Mouse (Mus musculus) embryonic facial prominence, embryonic 12.5 days (tissue): Measurements from ENCODE around the gene Cyp27b1. TPM values are rescaled to one million over a fixed set of nuclear protein-coding genes. Genes with fewer than 3 reads are reported as not detected.

Experiments
- ATAC-seq: fragments of 200-750 bp; cut with Nextera tagmentation; 2 replicates; pipeline ENCODE4 v1.8.0; 2017; ENCODE audit not compliant: insufficient number of reproducible peaks, insufficient read depth, low FRiP score, low TSS enrichment
- H3K27ac ChIP-seq: fragments of 300-500 bp; sonication (generic); 2 replicates; pipeline ENCODE4 v1.5.1; 2016; ENCODE audit warnings: mild to moderate bottlenecking
- H3K27me3 ChIP-seq: fragments of 300-500 bp; sonication (generic); 2 replicates; pipeline ENCODE4 v1.6.1; 2016; ENCODE audit warnings: mild to moderate bottlenecking, moderate library complexity
- H3K36me3 ChIP-seq: fragments of 300-500 bp; sonication (generic); 2 replicates; pipeline ENCODE4 v1.6.1; 2016; ENCODE audit warnings: mild to moderate bottlenecking
- H3K4me1 ChIP-seq: fragments of 300-500 bp; sonication (generic); 2 replicates; pipeline ENCODE4 v1.6.1; 2016
- H3K4me2 ChIP-seq: fragments of 300-500 bp; sonication (generic); replicated peaks from 2 replicates; pipeline ENCODE4 v1.6.1; 2016; ENCODE audit warnings: mild to moderate bottlenecking, moderate library complexity
- H3K4me3 ChIP-seq: fragments of 300-500 bp; sonication (generic); 2 replicates; pipeline ENCODE4 v1.5.1; 2016; ENCODE audit warnings: mild to moderate bottlenecking
- H3K9ac ChIP-seq: fragments of 300-500 bp; sonication (generic); 2 replicates; pipeline ENCODE4 v1.6.1; 2016; ENCODE audit warnings: mild to moderate bottlenecking, moderate library complexity
- H3K9me3 ChIP-seq: fragments of 300-500 bp; sonication (generic); 2 replicates; pipeline ENCODE4 v1.6.1; 2016; ENCODE audit warnings: mild to moderate bottlenecking, moderate library complexity
- WGBS: fragments of 180-500 bp; shearing (Covaris S2); methylation state at CpG from one replicate; pipeline ENCODE4 v1.1.7; 2016; 5-methylcytosine and 5-hydroxymethylcytosine counted together
- polyA plus RNA-seq: library from polyadenylated mRNA; unstranded; fragments of >200 nt; fragmentation: Nextera tagmentation; extraction: Ambion mirVana; gene quantifications from 2 replicates; pipeline ENCODE4 v1.2.1, GENCODE M21; 2016

Gene Cyp27b1
- polyA plus RNA-seq, 1 experiment from 2014 or later = 0.10 TPM

- Histone ChIP-seq H3K4me3 (no peak overlapping the region), H3K4me1 (0 out of 2 replicates have a peak, but pooled peaks cover 10% of the 10 kb centered on the region), H3K9ac (no peak overlapping the region), H3K27me3 (no peaks in the 10 kb centered on the region), H3K36me3 (peaks cover 10% of the 10 kb centered on the region), H3K27ac (no peak overlapping the region), H3K4me2 (no peak overlapping the region), H3K9me3 (no peaks in the 10 kb centered on the region)
- ATAC-seq = no peak
- WGBS = 80% methylated on average over 8 of the region's 8 CpGs
Measured at GRCm38 (mm10) chr10:127033301-127033741, 14.7 kb upstream of the Cyp27b1 start.

- Histone ChIP-seq H3K4me1 (no peaks in the 10 kb centered on the region), H3K9ac (no peak overlapping the region), H3K27ac (no peak overlapping the region), H3K4me3 (no peak overlapping the region), H3K36me3 (no peaks in the 10 kb centered on the region), H3K9me3 (no peaks in the 10 kb centered on the region), H3K4me2 (no peak overlapping the region), H3K27me3 (peaks cover 10% of the 10 kb centered on the region; the same call in 1 of the 2 replicates)
- 80% methylated on average over 12 of the region's 12 CpGs for WGBS
- ATAC-seq = no peak
Measured at GRCm38 (mm10) chr10:127036273-127036672, 11.8 kb upstream of the Cyp27b1 start.

GRCm38 (mm10) chr10:127037641-127038040 is 10.4 kb upstream of the Cyp27b1 start:
- no peak overlapping the region for H3K27ac ChIP-seq
- H3K27me3 ChIP-seq = peaks cover 10% of the 10 kb centered on the region; the same call in 1 of the 2 replicates
- no peaks in the 10 kb centered on the region for H3K9me3 ChIP-seq
- H3K4me2 ChIP-seq = no peak overlapping the region
- ATAC-seq = no peak
- peaks cover 4% of the 10 kb centered on the region; the same call in 1 of the 2 replicates for H3K4me1 ChIP-seq
- no peak overlapping the region for H3K9ac ChIP-seq
- no peaks in the 10 kb centered on the region for H3K36me3 ChIP-seq
- no peak overlapping the region for H3K4me3 ChIP-seq
- WGBS = 80% methylated on average over 12 of the region's 12 CpGs

DNA sequence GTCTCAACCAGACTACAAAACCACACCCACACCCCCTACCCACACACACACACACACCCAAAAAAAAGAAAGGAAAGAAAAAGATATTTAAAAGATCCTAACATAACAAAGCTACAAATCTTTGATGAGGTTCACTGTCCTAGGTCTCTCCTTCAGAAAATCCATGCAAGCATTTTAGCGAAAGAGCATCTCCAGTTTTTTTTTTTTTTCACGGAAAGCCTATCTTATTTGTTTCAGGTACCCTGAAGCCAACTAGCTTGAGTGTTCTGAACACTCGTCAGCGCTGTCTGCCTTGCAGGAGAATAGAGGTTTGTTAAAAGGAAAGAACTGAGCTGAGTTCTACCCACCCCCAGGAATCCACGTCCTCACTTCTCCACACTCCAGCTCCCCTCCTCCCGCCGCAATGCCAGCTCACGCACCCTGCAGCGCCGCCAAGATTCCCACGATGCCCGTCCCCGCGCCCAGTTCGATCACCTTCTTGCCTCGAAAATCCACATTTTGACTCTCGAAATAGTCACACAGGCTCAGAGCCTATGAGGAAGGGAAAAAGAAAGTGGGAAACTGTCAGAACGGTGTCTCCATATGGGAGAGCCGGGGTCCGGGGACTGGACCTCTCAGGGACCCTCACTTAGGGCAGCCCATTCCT is 7.4 kb upstream of the Cyp27b1 start:
- ATAC-seq = no peak
- H3K9me3 ChIP-seq = no peaks in the 10 kb centered on the region
- peaks cover 9% of the 10 kb centered on the region; the same call in 1 of the 2 replicates for H3K4me1 ChIP-seq
- H3K9ac ChIP-seq = peak overlapping the region; percentile 68
- H3K27ac ChIP-seq = 0 out of 2 replicates have a peak overlapping the region, but pooled peaks have one; percentile 66
- peaks cover 10% of the 10 kb centered on the region for H3K36me3 ChIP-seq
- H3K4me2 ChIP-seq = peak overlapping the region; percentile 97
- peaks cover 10% of the 10 kb centered on the region; the same call in 1 of the 2 replicates for H3K27me3 ChIP-seq
- WGBS = 2% methylated on average over 20 of the region's 20 CpGs
- H3K4me3 ChIP-seq = peak overlapping the region; percentile 83

DNA sequence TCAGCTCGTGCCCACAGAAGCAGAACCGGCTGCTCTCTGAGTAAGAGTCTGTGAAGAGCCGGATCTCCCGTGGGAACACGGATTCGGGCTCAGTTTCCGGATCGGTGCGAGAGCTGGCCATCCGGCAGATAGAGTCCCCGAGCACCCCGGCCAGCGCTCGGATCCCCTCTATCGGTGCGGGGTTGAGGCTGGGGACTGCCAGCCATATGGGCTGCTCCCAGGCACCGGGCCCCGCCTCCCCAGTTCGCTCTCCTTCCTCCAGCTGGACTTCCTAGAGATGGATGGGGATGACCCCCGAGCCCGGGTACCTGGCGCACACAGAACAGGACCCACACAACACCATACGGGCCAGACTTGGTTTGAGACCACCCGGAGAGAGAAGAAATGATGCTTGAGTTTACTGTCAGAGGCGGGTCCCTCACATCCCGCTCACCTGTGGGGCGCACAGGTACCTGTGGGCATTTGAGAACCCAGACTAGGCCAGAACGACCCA is 6.7 kb upstream of the Cyp27b1 start, which contains the start of the genes Mettl1 and Eef1akmt3:
Gene Mettl1, plus strand, starts transcription at position 141 of the 493 bp plus-strand sequence.
Gene Eef1akmt3, minus strand, starts transcription at position 240 of the 493 bp plus-strand sequence.
- Histone ChIP-seq H3K36me3 (peaks cover 10% of the 10 kb centered on the region), H3K9ac (peak within 1 kb of the TSS; percentile 68), H3K27ac (peak within 1 kb of the TSS; percentile 80; the same call in 1 of the 2 replicates), H3K9me3 (no peaks in the 10 kb centered on the region), H3K4me1 (peaks cover 9% of the 10 kb centered on the region; the same call in 1 of the 2 replicates), H3K4me2 (peak within 1 kb of the TSS; percentile 97), H3K27me3 (peaks cover 10% of the 10 kb centered on the region; the same call in 1 of the 2 replicates), H3K4me3 (peak within 1 kb of the TSS; percentile 83)
- ATAC-seq = peak; percentile 61
- under 1% methylated on average over 28 of the region's 28 CpGs for WGBS

GRCm38 (mm10) chr10:127041774-127042338 is 6.2 kb upstream of the Cyp27b1 start:
- under 1% methylated on average over 44 of the region's 44 CpGs for WGBS
- Histone ChIP-seq H3K9me3 (no peaks in the 10 kb centered on the region), H3K27ac (peak overlapping the region; percentile 80; the same call in 1 of the 2 replicates)

GRCm38 (mm10) chr10:127042468-127043115 is 5.5 kb upstream of the Cyp27b1 start:
- WGBS = 16% methylated on average over 5 of the region's 5 CpGs
- no peak for ATAC-seq

More at GRCm38 (mm10) chr10:127041774-127042338, 6.2 kb upstream of the Cyp27b1 start:
- Histone ChIP-seq H3K4me2 (peak overlapping the region; percentile 97), H3K4me3 (peak overlapping the region; percentile 83), H3K4me1 (peaks cover 9% of the 10 kb centered on the region; the same call in 1 of the 2 replicates), H3K36me3 (peaks cover 10% of the 10 kb centered on the region), H3K9ac (peak overlapping the region; percentile 68), H3K27me3 (peaks cover 10% of the 10 kb centered on the region; the same call in 1 of the 2 replicates)
- peak; percentile 79 for ATAC-seq

DNA sequence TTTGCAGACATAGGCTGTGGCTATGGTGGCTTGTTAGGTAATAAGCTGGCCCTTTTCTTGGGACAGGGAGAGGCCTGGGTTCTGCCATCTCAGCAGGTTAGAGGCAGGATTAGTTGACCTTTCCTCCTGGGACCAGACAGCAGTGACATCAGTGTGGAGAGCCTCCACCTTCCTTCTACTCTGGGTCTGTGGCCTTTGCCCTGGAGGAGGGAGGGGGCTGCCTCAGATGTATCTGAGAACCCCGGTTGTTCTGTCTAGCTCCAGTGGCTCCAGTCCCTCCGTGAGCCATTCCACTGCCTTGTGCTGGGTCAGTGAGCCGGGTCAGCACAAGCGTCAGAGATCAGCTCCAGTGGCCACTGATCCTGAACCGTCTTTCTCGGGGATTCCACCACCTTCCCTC is 4.9 kb upstream of the Cyp27b1 start:
- H3K27me3 ChIP-seq = peaks cover 22% of the 10 kb centered on the region
- 81% methylated on average over 6 of the region's 6 CpGs for WGBS
- H3K36me3 ChIP-seq = peaks cover 10% of the 10 kb centered on the region
- H3K27ac ChIP-seq = no peak overlapping the region
- H3K4me1 ChIP-seq = peaks cover 9% of the 10 kb centered on the region; the same call in 1 of the 2 replicates
- H3K4me3 ChIP-seq = no peak overlapping the region
- H3K9ac ChIP-seq = no peak overlapping the region
- no peak for ATAC-seq
- no peaks in the 10 kb centered on the region for H3K9me3 ChIP-seq
- no peak overlapping the region for H3K4me2 ChIP-seq

More at GRCm38 (mm10) chr10:127042468-127043115, 5.5 kb upstream of the Cyp27b1 start:
- Histone ChIP-seq H3K4me2 (peak overlapping the region; percentile 97), H3K4me1 (peaks cover 9% of the 10 kb centered on the region; the same call in 1 of the 2 replicates), H3K36me3 (peaks cover 10% of the 10 kb centered on the region), H3K9me3 (no peaks in the 10 kb centered on the region), H3K9ac (peak overlapping the region; percentile 68), H3K27me3 (peaks cover 16% of the 10 kb centered on the region), H3K4me3 (peak overlapping the region; percentile 83), H3K27ac (no peak overlapping the region)

DNA sequence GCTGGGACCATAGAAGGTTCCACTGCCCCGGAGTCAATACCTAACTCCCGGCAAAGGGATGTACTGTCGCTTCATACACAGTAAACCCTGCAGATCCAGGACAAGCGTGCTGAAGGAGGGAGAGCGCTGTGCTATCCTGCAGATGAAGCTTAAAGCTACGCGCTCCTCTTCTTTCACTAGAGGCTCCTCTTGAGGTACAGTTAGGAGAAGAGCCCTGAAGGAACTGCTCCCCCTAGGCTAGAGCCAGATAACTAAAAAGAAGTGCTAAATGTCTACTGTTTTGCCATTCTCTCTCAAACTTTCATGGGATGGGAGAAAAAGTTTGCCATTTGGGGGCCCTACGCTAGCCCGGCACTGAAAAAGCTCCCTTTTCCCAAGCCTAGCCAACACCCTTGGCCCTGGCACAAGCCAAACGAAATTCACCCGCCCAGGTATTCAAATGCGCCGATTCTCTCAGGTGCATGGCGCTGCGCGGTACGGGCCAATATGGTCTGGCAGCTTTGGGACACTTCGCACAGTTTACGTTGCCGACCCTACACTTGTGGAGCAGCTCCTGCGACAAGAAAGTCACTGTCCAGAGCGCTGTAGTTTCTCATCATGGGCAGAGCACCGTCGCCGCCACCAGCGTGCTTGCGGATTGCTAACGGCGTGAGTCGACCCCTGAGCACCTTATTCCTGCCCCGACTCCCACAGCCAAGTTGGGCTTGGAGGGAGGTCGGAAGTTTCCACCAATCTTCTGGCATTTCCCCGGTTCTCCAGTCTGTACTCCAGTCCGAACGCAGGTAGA is 751 bp downstream of the Cyp27b1 start:
- Histone ChIP-seq H3K36me3 (peaks cover 5% of the 10 kb centered on the region; the same call in 1 of the 2 replicates), H3K27ac (no peak overlapping the region), H3K4me2 (peak overlapping the region; percentile 1), H3K9me3 (no peaks in the 10 kb centered on the region), H3K9ac (no peak overlapping the region), H3K4me3 (0 out of 2 replicates have a peak overlapping the region, but pooled peaks have one; percentile 6), H3K27me3 (peaks cover 53% of the 10 kb centered on the region), H3K4me1 (peaks cover 3% of the 10 kb centered on the region; the same call in 1 of the 2 replicates)
- WGBS = 4% methylated on average over 35 of the region's 35 CpGs
- no peak for ATAC-seq

DNA sequence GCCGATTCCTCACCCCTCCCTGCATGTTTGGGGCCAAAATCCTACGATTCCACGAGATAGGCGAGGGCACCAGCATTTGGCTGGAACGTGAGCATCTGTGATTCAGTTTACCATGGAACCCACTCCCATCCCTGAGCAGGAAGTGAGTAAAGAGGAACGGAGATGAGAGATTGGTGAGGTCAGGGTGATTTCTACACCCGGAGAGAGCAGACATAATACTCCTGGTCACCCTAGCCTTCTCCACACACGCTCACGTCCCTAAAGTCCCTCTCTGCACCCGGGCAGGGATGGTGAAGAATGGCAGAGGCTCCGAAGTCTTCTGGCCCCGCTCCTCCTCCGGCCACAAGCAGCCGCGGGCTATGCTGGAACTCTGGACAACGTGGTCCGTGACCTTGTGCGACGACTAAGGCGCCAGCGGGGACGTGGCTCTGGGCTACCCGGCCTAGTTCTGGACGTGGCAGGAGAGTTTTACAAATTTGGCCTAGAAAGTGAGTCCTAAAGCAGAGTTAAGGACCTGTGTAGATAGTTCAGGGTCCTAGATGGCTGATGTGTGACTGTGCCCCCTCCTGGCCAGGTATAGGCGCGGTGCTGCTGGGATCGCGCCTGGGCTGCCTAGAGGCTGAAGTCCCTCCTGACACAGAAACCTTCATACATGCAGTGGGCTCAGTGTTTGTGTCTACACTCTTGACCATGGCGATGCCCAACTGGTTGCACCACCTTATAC is 1.5 kb downstream of the Cyp27b1 start:
- Histone ChIP-seq H3K9ac (no peak overlapping the region), H3K36me3 (peaks cover 5% of the 10 kb centered on the region; the same call in 1 of the 2 replicates), H3K4me3 (peak overlapping the region; percentile 6; the same call in 1 of the 2 replicates), H3K4me1 (peaks cover 3% of the 10 kb centered on the region; the same call in 1 of the 2 replicates), H3K27me3 (peaks cover 53% of the 10 kb centered on the region), H3K9me3 (no peaks in the 10 kb centered on the region), H3K4me2 (peak overlapping the region; percentile 1; the same call in 1 of the 2 replicates), H3K27ac (no peak overlapping the region)
- WGBS = 2% methylated on average over 29 of the region's 29 CpGs
- ATAC-seq = no peak
